Mouse (Mus musculus) ES-Bruce4 (cell line): ENCODE results near the gene Nt5c1b.

ENCODE experiments used
- CTCF ChIP-seq: IDR thresholded peaks from one replicate; pipeline ENCODE4 v1.8.1; 2011; ENCODE audit warnings: low read depth, low read length
- EP300 ChIP-seq: IDR thresholded peaks from 2 replicates; pipeline ENCODE4 v1.6.1; 2011; ENCODE audit warnings: low read depth, low read length; ENCODE audit not compliant: insufficient read depth
- POLR2A ChIP-seq: IDR thresholded peaks from one replicate; pipeline ENCODE4 v1.8.1; 2011; ENCODE audit warnings: low read length; ENCODE audit not compliant: insufficient read depth

- TF ChIP-seq CTCF = no peak
- TF ChIP-seq POLR2A = no peak
- no peak for TF ChIP-seq EP300
Measured at GRCm38 (mm10) chr12:10425982-10426863, 56.5 kb downstream of the Nt5c1b start.
